Mouse (Mus musculus) lung, postnatal 25 days (tissue): Measurements from ENCODE around the gene Kazn.

ENCODE experiments used
- DNase-seq: peaks from one replicate; pipeline ENCODE4 v3.0.0; 2022; ENCODE audit warnings: low spot score

The Kazn gene

DNA sequence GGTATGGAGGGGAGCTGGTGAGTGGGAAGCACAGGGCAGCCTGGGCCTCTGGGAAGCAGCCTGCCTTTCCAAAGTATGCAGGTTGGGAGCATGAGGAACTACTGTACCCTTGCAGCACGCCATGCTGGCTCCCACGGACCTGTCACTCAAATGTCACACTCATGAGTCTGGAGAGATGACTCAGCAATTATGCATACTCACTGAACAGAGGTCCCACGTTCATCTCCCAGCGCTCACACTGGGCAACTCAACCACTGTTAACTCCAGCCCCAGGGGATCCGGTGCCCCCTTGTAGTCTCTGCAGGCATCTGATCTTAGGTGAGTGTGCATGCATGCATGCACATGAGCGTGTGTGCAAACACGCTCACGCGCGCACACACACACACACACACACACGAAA is 184.6 kb downstream of the Kazn start:
- no peak for DNase-seq

DNA sequence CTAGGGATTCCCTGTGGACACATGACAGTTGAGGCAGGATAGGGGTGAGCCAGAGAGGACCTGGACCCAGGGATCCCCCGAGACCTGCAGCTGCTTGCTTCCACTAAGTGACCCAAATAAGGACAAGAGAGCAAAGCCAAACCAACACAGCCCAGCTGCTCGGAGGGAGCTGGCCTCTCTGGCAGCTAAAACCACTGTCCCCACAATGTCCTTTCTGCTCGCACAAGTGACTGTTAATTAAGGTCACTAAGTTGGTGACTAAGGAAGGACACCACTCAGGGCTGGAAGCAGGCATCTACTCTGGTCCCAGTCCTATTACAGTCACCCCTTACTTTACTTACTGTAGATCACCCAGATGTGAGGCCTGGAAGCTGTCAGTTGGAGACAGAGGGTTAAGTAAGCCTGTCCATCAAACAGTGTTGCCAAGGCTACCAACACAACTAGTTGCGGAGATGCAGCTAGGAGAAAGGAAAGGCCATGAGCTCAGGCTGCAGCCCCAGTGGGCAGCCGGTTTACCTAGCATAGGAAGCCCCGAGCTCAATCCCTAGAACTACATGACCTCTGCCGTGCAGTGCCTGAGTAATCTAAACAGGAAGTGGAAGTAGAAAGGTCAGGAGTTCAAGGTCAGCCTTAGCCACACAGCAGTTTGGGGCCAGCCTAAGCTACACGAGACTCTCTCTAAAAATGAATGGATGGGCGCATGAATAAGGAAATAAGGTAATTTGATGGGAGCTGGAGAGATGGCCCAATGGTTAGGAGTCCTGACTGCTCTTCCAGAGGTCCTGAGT is 185.3 kb downstream of the Kazn start:
- no peak for DNase-seq

DNA sequence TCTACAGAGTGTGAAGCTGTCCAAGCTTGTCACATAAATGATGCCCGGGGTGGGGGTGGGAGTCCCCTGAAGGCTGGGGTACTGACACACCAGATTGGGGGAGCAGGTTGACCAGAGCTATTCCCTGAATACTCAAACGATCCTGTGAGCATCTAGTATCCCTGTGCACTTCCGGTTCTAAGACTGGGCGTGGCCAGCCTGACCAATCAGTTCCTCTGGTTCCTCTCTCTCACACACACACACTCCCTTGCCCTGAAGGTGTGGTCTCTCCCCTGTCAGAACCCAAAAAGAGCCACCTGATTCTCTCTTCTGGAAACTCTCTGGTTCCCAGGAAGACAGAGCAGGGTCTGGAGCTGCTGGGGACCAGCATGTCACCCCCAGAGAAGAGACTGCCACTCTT is 185.9 kb downstream of the Kazn start:
- DNase-seq = no peak

DNA sequence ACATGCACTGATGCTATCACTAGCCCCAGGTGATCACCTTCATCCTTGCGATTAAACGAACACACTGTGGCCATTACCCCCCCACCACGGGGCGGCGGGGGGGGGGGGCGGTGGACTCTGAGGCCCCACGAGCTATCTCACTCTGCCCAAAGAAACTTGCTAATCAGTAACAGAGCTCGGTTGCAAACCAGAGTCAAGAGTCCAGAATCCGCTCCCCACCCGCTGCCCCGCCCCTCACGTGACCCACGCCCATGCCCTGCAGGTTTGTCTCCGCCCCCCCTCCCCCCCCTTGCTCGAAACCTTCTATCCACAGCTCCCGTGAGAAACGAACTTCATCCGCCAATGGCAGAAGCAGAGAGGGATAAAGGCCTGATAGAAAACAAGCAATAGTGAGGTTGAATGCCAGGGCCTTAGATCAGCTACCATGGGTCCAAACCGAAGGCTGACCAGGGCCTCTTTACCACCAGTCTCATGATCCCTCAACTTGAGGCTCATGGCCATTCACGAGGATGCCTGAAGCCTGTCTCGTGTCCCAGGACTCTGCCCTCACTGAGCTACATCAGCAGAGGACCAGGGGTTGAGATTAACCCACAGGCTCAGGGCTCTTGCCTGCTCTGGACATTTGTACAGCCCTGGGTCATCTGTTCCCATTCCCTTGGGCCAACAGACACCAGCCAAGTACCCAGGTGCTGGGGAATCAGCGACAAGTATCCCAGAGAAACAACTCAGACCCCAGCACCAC is 186.6 kb downstream of the Kazn start:
- DNase-seq = no peak
